Mouse (Mus musculus): ENCODE data around the gene Tbx1. TPM values are rescaled to one million over a fixed set of nuclear protein-coding genes. Genes with fewer than 3 reads are reported as not detected.

Gene Tbx1
- polyA plus RNA-seq, 1 experiment = 16.9 TPM

DNA sequence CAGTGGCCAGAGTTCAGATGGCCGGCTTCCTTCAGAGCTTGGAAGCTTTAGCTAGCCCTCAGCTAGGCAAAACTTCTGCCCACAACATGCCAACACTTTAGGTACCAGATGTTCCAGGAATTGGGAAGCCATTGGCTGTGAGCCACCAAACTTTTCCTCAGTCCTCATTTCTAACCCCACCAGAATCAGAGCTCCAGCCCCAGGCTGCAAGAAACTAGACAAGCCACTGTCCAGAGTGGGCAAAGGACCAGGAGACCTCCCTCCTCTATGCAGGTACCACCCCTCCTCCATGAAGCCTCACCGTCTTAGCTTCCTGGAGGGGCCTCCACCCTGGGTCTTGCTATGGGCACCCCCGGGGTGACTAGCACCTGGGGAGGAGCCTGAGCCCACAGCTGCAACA lies 36.7 kb upstream of the Tbx1 start:
- Histone ChIP-seq H3K36me3 (ENCODE audit: control insufficient read depth, insufficient read depth) (peaks cover 13% of the 10 kb centered on the region), H3ac (ENCODE audit: control insufficient read depth, insufficient read length) (no peak overlapping the region), H3K79me2 (ENCODE audit: control insufficient read depth, insufficient read depth) (peaks cover 21% of the 10 kb centered on the region), H3K27me3 (ENCODE audit: control insufficient read depth, insufficient read depth, insufficient read length) (no peaks in the 10 kb centered on the region), H3K4me3 (peak overlapping the region; percentile 61), H3K4me2 (ENCODE audit: low read depth) (peak overlapping the region; percentile 90)
- TF ChIP-seq CEBPB (IDR thresholded peaks at IDR 0.05; ENCODE audit: insufficient read depth, poor library complexity, severe bottlenecking) (no peak), USF1 (IDR thresholded peaks at IDR 0.05; ENCODE audit: low read depth) (no peak), MYOG (IDR thresholded peaks at IDR 0.05; ENCODE audit: control insufficient read depth in 1 of 3, insufficient read depth in 1 of 3, insufficient read length in 2 of 3, low read depth in 2 of 3) (no peak), E2F4 (IDR thresholded peaks at IDR 0.05; ENCODE audit: insufficient read depth) (no peak), MYOD1 (IDR thresholded peaks at IDR 0.05; ENCODE audit: control insufficient read depth in 1 of 3, insufficient read length in 2 of 3, low read depth in 2 of 3) (no peak)

DNA sequence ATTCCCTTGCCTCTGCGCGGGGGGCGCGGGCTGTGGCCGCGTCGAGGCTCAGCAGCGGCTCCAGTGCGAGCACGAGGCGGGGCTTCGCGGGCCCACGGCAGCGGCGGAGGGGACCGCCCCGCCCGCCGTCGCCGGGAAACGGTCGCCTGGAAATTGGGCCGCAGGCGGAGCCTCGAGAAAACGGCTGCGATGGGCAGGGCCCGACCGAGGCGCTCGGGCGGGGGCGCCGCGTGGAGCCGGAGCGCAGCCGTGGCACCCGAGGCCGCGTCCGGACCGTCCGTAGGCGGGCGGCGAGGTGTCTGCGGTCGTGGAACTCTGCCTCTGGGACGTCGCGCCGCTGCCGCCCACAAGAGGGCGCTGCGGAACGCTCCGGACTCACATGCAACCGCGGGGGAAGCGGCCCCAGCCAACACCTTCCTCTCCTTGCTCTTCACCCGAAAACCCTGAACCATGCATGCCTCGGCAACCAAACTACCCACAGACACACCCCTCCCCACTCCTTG lies 36.0 kb upstream of the Tbx1 start, which contains the start of gene Gm49601:
Gene Gm49601, minus strand, starts transcription at position 52 of the 503 bp plus-strand sequence.
- no peak within 1 kb of the TSS for H3ac ChIP-seq (ENCODE audit: control insufficient read depth, insufficient read length)
- TF ChIP-seq E2F4 (IDR thresholded peaks at IDR 0.05; ENCODE audit: insufficient read depth) (no peak), USF1 (IDR thresholded peaks at IDR 0.05; ENCODE audit: low read depth) (no peak), MYOG (IDR thresholded peaks at IDR 0.05; ENCODE audit: control insufficient read depth in 1 of 3, insufficient read depth in 1 of 3, insufficient read length in 2 of 3, low read depth in 2 of 3) (no peak), TCF3 (IDR thresholded peaks at IDR 0.05; ENCODE audit: insufficient read length, low read depth) (no peak), MAX (IDR thresholded peaks at IDR 0.05; ENCODE audit: low read depth) (no peak), POLR2AphosphoS2 (IDR thresholded peaks at IDR 0.05; ENCODE audit: insufficient read length, low read depth) (no peak), REST (IDR thresholded peaks at IDR 0.05; ENCODE audit: insufficient read depth, insufficient read length) (no peak), POLR2A (IDR thresholded peaks at IDR 0.05; ENCODE audit: insufficient read length, low read depth) (no peak), TCF12 (IDR thresholded peaks at IDR 0.05; ENCODE audit: insufficient read depth, poor library complexity, severe bottlenecking) (no peak), SRF (IDR thresholded peaks at IDR 0.05; ENCODE audit: control insufficient read depth, insufficient read length, low read depth) (no peak)
- no peak within 1 kb of the TSS for H3K4me3 ChIP-seq
- peaks cover 13% of the 10 kb centered on the region for H3K36me3 ChIP-seq (ENCODE audit: control insufficient read depth, insufficient read depth)
- no peaks in the 10 kb centered on the region for H3K27me3 ChIP-seq (ENCODE audit: control insufficient read depth, insufficient read depth, insufficient read length)
- H3K4me2 ChIP-seq (ENCODE audit: low read depth) = peak within 1 kb of the TSS; percentile 90
- peaks cover 21% of the 10 kb centered on the region for H3K79me2 ChIP-seq (ENCODE audit: control insufficient read depth, insufficient read depth)

- Histone ChIP-seq H3K4me3 (no peak overlapping the region), H3K36me3 (ENCODE audit: control insufficient read depth, insufficient read depth) (peaks cover 13% of the 10 kb centered on the region), H3K4me2 (ENCODE audit: low read depth) (peak overlapping the region; percentile 34), H3K79me2 (ENCODE audit: control insufficient read depth, insufficient read depth) (peaks cover 21% of the 10 kb centered on the region), H3K27me3 (ENCODE audit: control insufficient read depth, insufficient read depth, insufficient read length) (no peaks in the 10 kb centered on the region), H3ac (ENCODE audit: control insufficient read depth, insufficient read length) (no peak overlapping the region)
- TF ChIP-seq MYOD1 (IDR thresholded peaks at IDR 0.05; ENCODE audit: control insufficient read depth in 1 of 3, insufficient read length in 2 of 3, low read depth in 2 of 3) (peak in 1 of 3 experiments; percentile 15), USF1 (IDR thresholded peaks at IDR 0.05; ENCODE audit: low read depth) (no peak), E2F4 (IDR thresholded peaks at IDR 0.05; ENCODE audit: insufficient read depth) (no peak), MAX (IDR thresholded peaks at IDR 0.05; ENCODE audit: low read depth) (no peak), REST (IDR thresholded peaks at IDR 0.05; ENCODE audit: insufficient read depth, insufficient read length) (no peak)
Observed at GRCm38 (mm10) chr16:18625791-18626311, 35.4 kb upstream of the Tbx1 start.

GRCm38 (mm10) chr16:18625097-18625496 lies 34.6 kb upstream of the Tbx1 start:
- H3K4me2 ChIP-seq (ENCODE audit: low read depth) = no peak overlapping the region
- H3K79me2 ChIP-seq (ENCODE audit: control insufficient read depth, insufficient read depth) = peaks cover 21% of the 10 kb centered on the region
- no peak overlapping the region for H3ac ChIP-seq (ENCODE audit: control insufficient read depth, insufficient read length)
- peaks cover 13% of the 10 kb centered on the region for H3K36me3 ChIP-seq (ENCODE audit: control insufficient read depth, insufficient read depth)
- H3K4me3 ChIP-seq = no peak overlapping the region
- no peaks in the 10 kb centered on the region for H3K27me3 ChIP-seq (ENCODE audit: control insufficient read depth, insufficient read depth, insufficient read length)
- no peak for TF ChIP-seq SRF (IDR thresholded peaks at IDR 0.05; ENCODE audit: control insufficient read depth, insufficient read length, low read depth)
- no peak for TF ChIP-seq USF1 (IDR thresholded peaks at IDR 0.05; ENCODE audit: low read depth)
- TF ChIP-seq POLR2AphosphoS2 (IDR thresholded peaks at IDR 0.05; ENCODE audit: insufficient read length, low read depth) = no peak
- TF ChIP-seq POLR2A (IDR thresholded peaks at IDR 0.05; ENCODE audit: insufficient read length, low read depth) = no peak
- no peak for TF ChIP-seq MYOD1 (IDR thresholded peaks at IDR 0.05; ENCODE audit: control insufficient read depth in 1 of 3, insufficient read length in 2 of 3, low read depth in 2 of 3)
- no peak for TF ChIP-seq E2F4 (IDR thresholded peaks at IDR 0.05; ENCODE audit: insufficient read depth)
- TF ChIP-seq CEBPB (IDR thresholded peaks at IDR 0.05; ENCODE audit: insufficient read depth, poor library complexity, severe bottlenecking) = no peak
- TF ChIP-seq TCF12 (IDR thresholded peaks at IDR 0.05; ENCODE audit: insufficient read depth, poor library complexity, severe bottlenecking) = no peak
- no peak for TF ChIP-seq TCF3 (IDR thresholded peaks at IDR 0.05; ENCODE audit: insufficient read length, low read depth)
- TF ChIP-seq MYOG (IDR thresholded peaks at IDR 0.05; ENCODE audit: control insufficient read depth in 1 of 3, insufficient read depth in 1 of 3, insufficient read length in 2 of 3, low read depth in 2 of 3) = no peak
- no peak for TF ChIP-seq MAX (IDR thresholded peaks at IDR 0.05; ENCODE audit: low read depth)
- TF ChIP-seq REST (IDR thresholded peaks at IDR 0.05; ENCODE audit: insufficient read depth, insufficient read length) = no peak

GRCm38 (mm10) chr16:18624641-18625040 lies 34.2 kb upstream of the Tbx1 start:
- TF ChIP-seq MAX (IDR thresholded peaks at IDR 0.05; ENCODE audit: low read depth) (no peak), TCF3 (IDR thresholded peaks at IDR 0.05; ENCODE audit: insufficient read length, low read depth) (no peak), MYOG (IDR thresholded peaks at IDR 0.05; ENCODE audit: control insufficient read depth in 1 of 3, insufficient read depth in 1 of 3, insufficient read length in 2 of 3, low read depth in 2 of 3) (no peak), POLR2A (IDR thresholded peaks at IDR 0.05; ENCODE audit: insufficient read length, low read depth) (no peak), USF1 (IDR thresholded peaks at IDR 0.05; ENCODE audit: low read depth) (no peak), REST (IDR thresholded peaks at IDR 0.05; ENCODE audit: insufficient read depth, insufficient read length) (no peak), CEBPB (IDR thresholded peaks at IDR 0.05; ENCODE audit: insufficient read depth, poor library complexity, severe bottlenecking) (no peak), TCF12 (IDR thresholded peaks at IDR 0.05; ENCODE audit: insufficient read depth, poor library complexity, severe bottlenecking) (no peak), MYOD1 (IDR thresholded peaks at IDR 0.05; ENCODE audit: control insufficient read depth in 1 of 3, insufficient read length in 2 of 3, low read depth in 2 of 3) (no peak), POLR2AphosphoS2 (IDR thresholded peaks at IDR 0.05; ENCODE audit: insufficient read length, low read depth) (no peak), E2F4 (IDR thresholded peaks at IDR 0.05; ENCODE audit: insufficient read depth) (no peak), SRF (IDR thresholded peaks at IDR 0.05; ENCODE audit: control insufficient read depth, insufficient read length, low read depth) (no peak)
- H3K79me2 ChIP-seq (ENCODE audit: control insufficient read depth, insufficient read depth) = peaks cover 21% of the 10 kb centered on the region
- no peaks in the 10 kb centered on the region for H3K27me3 ChIP-seq (ENCODE audit: control insufficient read depth, insufficient read depth, insufficient read length)

More at GRCm38 (mm10) chr16:18624641-18625040, 34.2 kb upstream of the Tbx1 start:
- H3K4me3 ChIP-seq = no peak overlapping the region
- no peak overlapping the region for H3K4me2 ChIP-seq (ENCODE audit: low read depth)
- H3K36me3 ChIP-seq (ENCODE audit: control insufficient read depth, insufficient read depth) = peaks cover 13% of the 10 kb centered on the region
- no peak overlapping the region for H3ac ChIP-seq (ENCODE audit: control insufficient read depth, insufficient read length)
